Mouse (Mus musculus): ENCODE measurements around the gene Trp53tg5.

DNA sequence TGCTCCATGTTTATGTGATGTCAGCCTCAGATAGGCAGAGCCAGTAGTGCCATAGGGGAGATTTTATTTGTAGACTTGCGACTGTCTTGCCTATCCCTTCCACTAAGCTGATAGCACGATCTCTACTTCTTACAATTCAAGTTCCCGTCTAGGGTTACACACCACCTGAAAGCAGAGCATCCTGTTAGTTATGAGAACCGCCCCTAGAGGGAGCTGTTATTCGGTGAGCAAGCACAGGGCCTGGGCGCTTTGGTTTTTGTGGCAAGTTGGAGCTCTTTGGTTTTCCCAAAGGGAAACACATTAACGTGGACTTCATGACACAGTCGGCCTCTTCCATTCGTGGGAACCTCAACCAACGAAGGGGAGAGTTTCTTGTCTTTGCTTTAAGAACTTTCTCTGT lies 3.3 kb downstream of the Trp53tg5 start:
- TF ChIP-seq CTCF (IDR thresholded peaks at IDR 0.05; ENCODE audit: insufficient read depth, low read depth, low read length) (no peak), POLR2A (IDR thresholded peaks at IDR 0.05; ENCODE audit: insufficient read depth, low read depth, low read length) (no peak)
